In the genomic region with DNA sequence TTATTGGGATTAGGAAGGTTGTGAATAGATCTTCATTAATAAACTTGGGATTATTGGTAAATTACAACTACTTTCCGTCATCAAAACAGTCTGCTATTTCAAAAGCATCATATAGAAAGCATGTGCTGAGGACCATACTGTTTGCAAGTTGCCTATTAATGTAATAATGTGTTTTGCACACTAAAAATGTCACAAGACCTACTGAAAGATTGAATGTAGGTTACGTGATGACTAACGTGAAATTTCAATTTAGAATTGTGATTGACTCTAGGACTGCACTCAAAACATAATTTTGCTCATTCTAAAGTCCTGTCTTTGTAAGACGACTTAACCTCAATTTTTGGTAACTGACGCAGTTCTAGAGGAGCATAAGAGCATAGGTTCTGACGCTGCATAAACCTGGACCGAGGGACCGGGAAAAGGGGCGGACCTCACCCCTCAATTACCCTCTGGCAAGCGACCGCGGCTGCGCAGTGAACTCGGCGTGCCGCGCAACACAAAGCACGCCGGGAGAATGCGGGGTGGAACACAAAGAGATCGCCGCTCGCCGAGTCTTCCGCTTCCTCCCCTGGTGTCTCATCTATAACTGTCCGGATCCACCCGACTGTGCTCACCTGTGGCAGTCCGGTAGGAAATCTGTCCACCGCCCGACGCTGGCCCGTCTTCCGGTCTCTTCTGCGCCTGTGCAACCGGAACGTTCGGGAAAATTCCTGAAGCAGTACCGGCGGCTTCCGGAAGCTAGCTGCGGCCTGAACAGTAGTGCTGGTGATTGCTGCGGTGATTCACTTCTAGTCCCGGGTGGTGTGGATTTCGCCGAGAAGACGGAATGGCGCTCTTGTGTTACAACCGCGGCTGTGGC, we compare ENCODE assay signal across 8 mouse cellular contexts. TPM values are rescaled to one million over a fixed set of nuclear protein-coding genes. Genes with fewer than 3 reads are reported as not detected.
A peak's percentile ranks its signal among the peaks of the same experiment; 100 is the strongest.
DNase-seq lines count a peak whose midpoint lies in the region; ATAC-seq and TF ChIP-seq lines count a peak whose summit lies in the region.

TSS of gene Chordc1 (plus strand) at position 555 of the 859 bp plus-strand sequence.

- intact Hi-C loops in heart, postnatal 36 days (cut with DNase I) = loop anchor here (5.0 kb wide), 2 partner anchors 181 to 1331 kb away; partner anchors contain the start of gene Zfp317

- peaks cover 7% of the 10 kb centered on the region for H3K36me3 ChIP-seq in G1E (replicated peaks)
- no peaks in the 10 kb centered on the region for H3K36me3 ChIP-seq in forebrain, embryonic 16.5 days (ENCODE audit: control insufficient read depth, insufficient read depth)
- H3K36me3 ChIP-seq in lung, embryonic 14.5 days (ENCODE audit: insufficient read depth) = 0 out of 2 replicates have a peak, but pooled peaks cover 4% of the 10 kb centered on the region
- H3K36me3 ChIP-seq in thymus, adult 2 months (ENCODE audit: control insufficient read depth, insufficient read depth, low read length) = 0 out of 2 replicates have a peak, but pooled peaks cover 3% of the 10 kb centered on the region

- peak within 1 kb of the TSS; percentile 84 for H3K27ac ChIP-seq in forebrain, embryonic 16.5 days (ENCODE audit: low read length)
- H3K27ac ChIP-seq in layer of hippocampus, adult 2 months = peak within 1 kb of the TSS; percentile 98
- peak within 1 kb of the TSS; percentile 66 for H3K27ac ChIP-seq in lung, embryonic 14.5 days (ENCODE audit: low read depth)
- H3K27ac ChIP-seq in olfactory bulb, adult 2 months (ENCODE audit: insufficient read depth, low read depth, low read length) = peak within 1 kb of the TSS; percentile 57
- peak within 1 kb of the TSS; percentile 78 for H3K27ac ChIP-seq in thymus, adult 2 months (ENCODE audit: control insufficient read depth, insufficient read depth, low read length)

- DNase-seq in G1E (ENCODE audit: low spot score) = peak; percentile 73
- DNase-seq in cerebellum, adult 18-20 months = peak; percentile 92 to 96
- peak; percentile 96 for DNase-seq in heart, postnatal 36 days
- peak; percentile 96 for DNase-seq in layer of hippocampus, adult 2 months (ENCODE audit: low spot score in 2 of 2)
- peak; percentile 98 for DNase-seq in lung, embryonic 14.5 days
- DNase-seq in thymus, adult 2 months = peak; percentile 92

- H3K4me2 ChIP-seq in forebrain, embryonic 16.5 days (ENCODE audit: low read length) = peak within 1 kb of the TSS; percentile 99
- peak within 1 kb of the TSS; percentile 76 for H3K4me2 ChIP-seq in lung, embryonic 14.5 days

- peak; percentile 90 for ATAC-seq in G1E (ENCODE audit: extremely low read depth, insufficient number of reproducible peaks, low FRiP score, poor library complexity, severe bottlenecking)
- peak; percentile 99 for ATAC-seq in forebrain, embryonic 16.5 days
- ATAC-seq in lung, embryonic 14.5 days (ENCODE audit: insufficient read depth) = peak; percentile 100

- peak; percentile 66 for TF ChIP-seq POLR2A in olfactory bulb, adult 2 months (IDR thresholded peaks at IDR 0.05; ENCODE audit: insufficient read depth, low read depth, low read length)
- TF ChIP-seq POLR2A in thymus, adult 2 months (IDR thresholded peaks at IDR 0.05; ENCODE audit: control insufficient read depth, extremely low read depth, insufficient read depth, low read length, poor library complexity) = peak; percentile 81

- no peak for TF ChIP-seq CTCF in G1E (IDR thresholded peaks at IDR 0.05; ENCODE audit: low read depth, low read length)
- peak; percentile 67 for TF ChIP-seq CTCF in layer of hippocampus, adult 2 months (conservative IDR thresholded peaks at IDR 0.05)
- TF ChIP-seq CTCF in lung, embryonic 14.5 days (IDR thresholded peaks at IDR 0.05; ENCODE audit: low read depth) = peak; percentile 59
- TF ChIP-seq CTCF in olfactory bulb, adult 2 months (IDR thresholded peaks at IDR 0.05; ENCODE audit: insufficient read depth, low read depth, low read length) = peak; percentile 40; the same call in 1 of the 2 replicates
- TF ChIP-seq CTCF in thymus, adult 2 months (IDR thresholded peaks at IDR 0.05; ENCODE audit: borderline replicate concordance, control insufficient read depth, extremely low read depth, insufficient read depth, low read length, poor library complexity) = peak; percentile 72

- no peaks in the 10 kb centered on the region for H3K27me3 ChIP-seq in G1E (ENCODE audit: insufficient read depth, low read length)
- no peaks in the 10 kb centered on the region for H3K27me3 ChIP-seq in forebrain, embryonic 16.5 days (replicated peaks; ENCODE audit: control insufficient read depth, insufficient read depth, low read length)
- H3K27me3 ChIP-seq in lung, embryonic 14.5 days (ENCODE audit: insufficient read depth, low read length) = no peaks in the 10 kb centered on the region
- no peaks in the 10 kb centered on the region for H3K27me3 ChIP-seq in thymus, adult 2 months (ENCODE audit: control insufficient read depth, insufficient read depth, low read length)

- peak within 1 kb of the TSS; percentile 96 for H3K4me3 ChIP-seq in G1E (ENCODE audit: low read depth, low read length)
- peak within 1 kb of the TSS; percentile 75 for H3K4me3 ChIP-seq in forebrain, embryonic 16.5 days (replicated peaks; ENCODE audit: low read length)
- H3K4me3 ChIP-seq in layer of hippocampus, adult 2 months = peak within 1 kb of the TSS; percentile 81
- H3K4me3 ChIP-seq in lung, embryonic 14.5 days (ENCODE audit: low read depth, low read length) = peak within 1 kb of the TSS; percentile 69
- peak within 1 kb of the TSS; percentile 64 for H3K4me3 ChIP-seq in olfactory bulb, adult 2 months (ENCODE audit: insufficient read depth, low read depth, low read length)
- peak within 1 kb of the TSS; percentile 87 for H3K4me3 ChIP-seq in thymus, adult 2 months (ENCODE audit: control insufficient read depth, insufficient read depth, low read length)

- peaks cover 6% of the 10 kb centered on the region for H3K4me1 ChIP-seq in G1E (ENCODE audit: insufficient read depth, low read depth, low read length)
- peaks cover 9% of the 10 kb centered on the region for H3K4me1 ChIP-seq in forebrain, embryonic 16.5 days (replicated peaks; ENCODE audit: control insufficient read depth, insufficient read depth, low read length)
- peaks cover 6% of the 10 kb centered on the region; the same call in 1 of the 2 replicates for H3K4me1 ChIP-seq in lung, embryonic 14.5 days (ENCODE audit: insufficient read depth)
- peaks cover 3% of the 10 kb centered on the region for H3K4me1 ChIP-seq in olfactory bulb, adult 2 months (ENCODE audit: control insufficient read depth, insufficient read depth, low read length)
- H3K4me1 ChIP-seq in thymus, adult 2 months (replicated peaks; ENCODE audit: control insufficient read depth, insufficient read depth, low read length) = peaks cover 3% of the 10 kb centered on the region

- no peaks in the 10 kb centered on the region for H3K9me3 ChIP-seq in G1E (replicated peaks)
- H3K9me3 ChIP-seq in forebrain, embryonic 16.5 days (ENCODE audit: control insufficient read depth, low read length) = no peaks in the 10 kb centered on the region
- no peaks in the 10 kb centered on the region for H3K9me3 ChIP-seq in lung, embryonic 14.5 days (ENCODE audit: low read depth, low read length)

- H3K9ac ChIP-seq in forebrain, embryonic 16.5 days (replicated peaks; ENCODE audit: low read depth, low read length) = peak within 1 kb of the TSS; percentile 85
- peak within 1 kb of the TSS; percentile 82 for H3K9ac ChIP-seq in lung, embryonic 14.5 days

- WGBS in forebrain, embryonic 16.5 days = 2% methylated on average over 49 of the region's 49 CpGs
- 4% methylated on average over 49 of the region's 49 CpGs for WGBS in lung, embryonic 14.5 days
- WGBS in olfactory bulb, adult 2 months = 2% methylated on average over 49 of the region's 49 CpGs
- 3% methylated on average over 49 of the region's 49 CpGs for WGBS in thymus, adult 2 months

RNA-seq across cellular contexts. Expression of gene Chordc1, which starts in this region (rescaled TPM):
- total RNA-seq in G1E (2014; fragmentation: Nextera tagmentation) (96.8 and 109 TPM in 2 replicates), G1E (2017) (124 and 137 TPM in 2 replicates)
- 2.2 and 2.9 TPM in 2 replicates for polyA plus RNA-seq in G1E (2012)
- 120 and 129 TPM in 2 replicates for polyA plus RNA-seq in forebrain, embryonic 16.5 days (2015; fragmentation: Nextera tagmentation; extraction: Ambion mirVana)
- total RNA-seq in heart, postnatal 36 days (2021) = 10 to 100 TPM; 44.7 to 61.6 TPM
- 100 to 1,000 TPM; 104 to 109 TPM for total RNA-seq in layer of hippocampus, adult 2 months (2021)
- polyA plus RNA-seq in lung, embryonic 14.5 days (2014; fragmentation: Nextera tagmentation; extraction: Ambion mirVana) = 109 and 113 TPM in 2 replicates
- not detected in 2 replicates for polyA plus RNA-seq in olfactory bulb, adult 2 months (2012; ENCODE audit: insufficient read depth, insufficient read length, low replicate concordance, missing spikeins)
- polyA plus RNA-seq in thymus, adult 2 months (2012; rRNA removed) = 72.9 and 77.5 TPM in 2 replicates

Comparison
In these comparisons a context has a peak if more than half of its experiments do, and no peak if none do; other contexts are left out.
1. Peak in every context shown above with its lines: DNase-seq, ATAC-seq, H3K4me3 ChIP-seq and H3K27ac ChIP-seq.